9 mouse cellular contexts compared by ENCODE assay signal in the genomic region with DNA sequence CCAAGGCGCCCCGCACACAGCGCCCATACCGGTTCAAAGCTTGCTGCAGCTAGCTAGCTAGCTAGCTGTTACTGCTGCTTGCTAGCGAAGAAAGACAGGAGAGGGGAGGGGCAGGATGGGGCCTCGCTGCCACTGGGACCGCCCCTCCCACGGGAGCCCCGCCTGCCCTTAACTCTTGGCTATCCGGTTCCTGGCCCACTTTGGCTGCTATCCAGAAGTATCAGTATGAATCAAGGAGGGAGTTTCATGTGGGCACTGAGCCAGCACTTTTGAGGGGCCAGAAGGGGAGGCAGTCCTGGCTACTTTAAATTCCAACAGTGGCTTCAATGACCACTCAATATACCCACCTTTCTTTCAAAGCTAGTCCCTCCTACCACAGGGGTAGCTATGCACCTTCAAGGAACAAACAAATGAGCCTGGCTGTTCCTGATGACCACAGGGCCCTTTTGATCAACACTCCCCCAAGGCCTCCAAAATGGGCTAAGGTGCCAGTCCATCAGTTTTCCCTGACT. TPM values are rescaled to one million over a fixed set of nuclear protein-coding genes. Genes with fewer than 3 reads are reported as not detected.
A peak's percentile ranks its signal among the peaks of the same experiment; 100 is the strongest.
DNase-seq lines count a peak whose midpoint lies in the region; ATAC-seq lines count a peak whose summit lies in the region.
"Had no signal": no experiment of that assay in that cellular context is flagged by ENCODE, and none has a peak within 500 bp of the region (broad histone marks: within the 10 kb centered on the region; RNA-seq: fewer than 3 reads in every experiment).

No protein-coding gene starts in this region.

- no peaks in the 10 kb centered on the region for H3K9me3 ChIP-seq in embryonic facial prominence, embryonic 11.5 days (replicated peaks; ENCODE audit: control insufficient read depth, low read length)
- no peaks in the 10 kb centered on the region for H3K9me3 ChIP-seq in intestine, embryonic 16.5 days (ENCODE audit: control insufficient read depth, low read length)
- H3K9me3 ChIP-seq: heart, embryonic 13.5 days had no signal

- H3K4me2 ChIP-seq in embryonic facial prominence, embryonic 11.5 days (ENCODE audit: low read depth, low read length), result peak overlapping the region; percentile 23; the same call in 1 of the 2 replicates
- peak overlapping the region; percentile 35 for H3K4me2 ChIP-seq in intestine, embryonic 16.5 days (ENCODE audit: low read depth, low read length)
- H3K4me2 ChIP-seq: heart, embryonic 13.5 days had no signal

- 0 out of 2 replicates have a peak, but pooled peaks have one; percentile 19 for ATAC-seq in embryonic facial prominence, embryonic 11.5 days (replicated peaks; ENCODE audit: insufficient number of reproducible peaks, low FRiP score, low TSS enrichment, low read depth)
- ATAC-seq in intestine, embryonic 16.5 days, result peak; percentile 83

- no peak overlapping the region for H3K27ac ChIP-seq in embryonic facial prominence, embryonic 11.5 days (replicated peaks; ENCODE audit: low read depth, low read length)
- no peak overlapping the region for H3K27ac ChIP-seq in intestine, embryonic 16.5 days (ENCODE audit: low read length)
- H3K27ac ChIP-seq: heart, embryonic 13.5 days had no signal

- WGBS in embryonic facial prominence, embryonic 11.5 days, result 2% methylated on average over 10 of the region's 10 CpGs
- WGBS in intestine, embryonic 16.5 days, result under 1% methylated on average over 10 of the region's 10 CpGs

- H3K9ac ChIP-seq in embryonic facial prominence, embryonic 11.5 days (replicated peaks; ENCODE audit: low read length), result no peak overlapping the region
- no peak overlapping the region for H3K9ac ChIP-seq in intestine, embryonic 16.5 days (ENCODE audit: low read depth, low read length)
- H3K9ac ChIP-seq: heart, embryonic 13.5 days had no signal

- H3K27me3 ChIP-seq in embryonic facial prominence, embryonic 11.5 days (ENCODE audit: control insufficient read depth, insufficient read depth, low read length), result no peaks in the 10 kb centered on the region
- no peaks in the 10 kb centered on the region for H3K27me3 ChIP-seq in intestine, embryonic 16.5 days (replicated peaks; ENCODE audit: control insufficient read depth, insufficient read depth, low read length)

- H3K4me3 ChIP-seq in embryonic facial prominence, embryonic 11.5 days (ENCODE audit: low read depth, low read length), result no peak overlapping the region
- H3K4me3 ChIP-seq in intestine, embryonic 16.5 days (ENCODE audit: low read length), result no peak overlapping the region
- H3K4me3 ChIP-seq: heart, embryonic 13.5 days had no signal

- H3K4me1 ChIP-seq in embryonic facial prominence, embryonic 11.5 days (ENCODE audit: control insufficient read depth, insufficient read depth, low read length), result peaks cover 5% of the 10 kb centered on the region
- H3K4me1 ChIP-seq in intestine, embryonic 16.5 days (ENCODE audit: control insufficient read depth, insufficient read depth, low read length), result peaks cover 12% of the 10 kb centered on the region

- DNase-seq in gastrocnemius, postnatal 10 days, result peak; percentile 23
- DNase-seq in gastrocnemius, adult 18-20 months (ENCODE audit: low spot score), result no peak
- DNase-seq in MN1 (ENCODE audit: low spot score), result peak; percentile 61
- peak; percentile 72 for DNase-seq in embryonic facial prominence, embryonic 11.5 days (ENCODE audit: low spot score)
- peak; percentile 66 for DNase-seq in lung, postnatal 36 days
- DNase-seq in thymus, postnatal 4 days, result peak; percentile 55
- DNase-seq in gastrocnemius, adult 8-10 months (ENCODE audit: low spot score in 2 of 2), result no peak

- H3K36me3 ChIP-seq in embryonic facial prominence, embryonic 11.5 days (replicated peaks; ENCODE audit: control insufficient read depth, insufficient read depth, low read depth, low read length), result no peaks in the 10 kb centered on the region
- no peaks in the 10 kb centered on the region for H3K36me3 ChIP-seq in intestine, embryonic 16.5 days (ENCODE audit: control insufficient read depth, insufficient read depth, low read length)
- H3K36me3 ChIP-seq: heart, embryonic 13.5 days had no signal

RNA-seq across cellular contexts. Expression of a gene that starts 37.2 kb away (rescaled TPM):
- total RNA-seq in gastrocnemius, postnatal 10 days (2021), result under 1 TPM; 0.09 to 0.14 TPM
- total RNA-seq in gastrocnemius, adult 18-20 months (2021), result under 1 TPM; 0.09 TPM
- 1.4 and 2.1 TPM in 2 replicates for polyA plus RNA-seq in embryonic facial prominence, embryonic 11.5 days (2014; fragmentation: Nextera tagmentation; extraction: Ambion mirVana)
- 19.8 and 22.9 TPM in 2 replicates for polyA plus RNA-seq in intestine, embryonic 16.5 days (2015; fragmentation: Nextera tagmentation; extraction: Ambion mirVana)
- under 1 TPM in 3 of 4 experiments, not detected in 1; 0.13 to 0.73 (median 0.15) TPM for total RNA-seq in gastrocnemius, adult 8-10 months (2022)

RNA-seq across cellular contexts. Expression of a gene that starts 47.4 kb away (rescaled TPM):
- 10 to 100 TPM; 10.5 to 13.6 TPM for total RNA-seq in gastrocnemius, postnatal 10 days (2021)
- 10 to 100 TPM; 11.2 to 12.6 TPM for total RNA-seq in gastrocnemius, adult 18-20 months (2021)
- polyA plus RNA-seq in embryonic facial prominence, embryonic 11.5 days (2014; fragmentation: Nextera tagmentation; extraction: Ambion mirVana), result 7.3 and 7.4 TPM in 2 replicates
- polyA plus RNA-seq in intestine, embryonic 16.5 days (2015; fragmentation: Nextera tagmentation; extraction: Ambion mirVana), result 28.9 and 30.5 TPM in 2 replicates
- total RNA-seq in gastrocnemius, adult 8-10 months (2022), result 10 to 100 TPM; 10.4 to 12.4 (median 11.4) TPM

RNA-seq across cellular contexts. Expression of a gene that starts 55.5 kb away (rescaled TPM):
- total RNA-seq in gastrocnemius, postnatal 10 days (2021), result 10 to 100 TPM; 26.1 to 28.7 TPM
- total RNA-seq in gastrocnemius, adult 18-20 months (2021), result 10 to 100 TPM; 31.9 to 35.6 TPM
- polyA plus RNA-seq in embryonic facial prominence, embryonic 11.5 days (2014; fragmentation: Nextera tagmentation; extraction: Ambion mirVana), result 43.6 and 48.8 TPM in 2 replicates
- 32.4 and 34.2 TPM in 2 replicates for polyA plus RNA-seq in intestine, embryonic 16.5 days (2015; fragmentation: Nextera tagmentation; extraction: Ambion mirVana)
- 10 to 100 TPM; 28.2 to 31.7 (median 31.5) TPM for total RNA-seq in gastrocnemius, adult 8-10 months (2022)

RNA-seq across cellular contexts. Expression of a gene that starts 58.7 kb away (rescaled TPM):
- under 1 TPM in 1 of 2 experiments, not detected in 1; 0.36 TPM for total RNA-seq in gastrocnemius, postnatal 10 days (2021)
- total RNA-seq in gastrocnemius, adult 18-20 months (2021), result not detected
- 35.4 and 47.4 TPM in 2 replicates for polyA plus RNA-seq in embryonic facial prominence, embryonic 11.5 days (2014; fragmentation: Nextera tagmentation; extraction: Ambion mirVana)
- 1.3 and 1.4 TPM in 2 replicates for polyA plus RNA-seq in intestine, embryonic 16.5 days (2015; fragmentation: Nextera tagmentation; extraction: Ambion mirVana)
- not detected for total RNA-seq in gastrocnemius, adult 8-10 months (2022)

Comparison
In these comparisons a context has a peak if more than half of its experiments do, and no peak if none do; other contexts are left out.
1. DNase-seq: peak in gastrocnemius, postnatal 10 days (single experiment), MN1 (single experiment), embryonic facial prominence, embryonic 11.5 days (single experiment), lung, postnatal 36 days (single experiment) and thymus, postnatal 4 days (single experiment); none in gastrocnemius, adult 18-20 months (single experiment) and gastrocnemius, adult 8-10 months (0 of 2).